In genomic region chr13:34408007-34408668, GRCm38 (mm10) we compare ENCODE assay signal across 9 mouse cellular contexts.
A peak's percentile ranks its signal among the peaks of the same experiment; 100 is the strongest.
DNase-seq lines count a peak whose midpoint lies in the region; ATAC-seq and TF ChIP-seq lines count a peak whose summit lies in the region.
"Had no signal": no experiment of that assay in that cellular context is flagged by ENCODE, and none has a peak within 500 bp of the region (broad histone marks: within the 10 kb centered on the region; RNA-seq: fewer than 3 reads in every experiment).

No protein-coding gene starts in this region.

- peak; percentile 13 to 25 for DNase-seq in cerebellum, postnatal 10 days
- DNase-seq in layer of hippocampus, adult 9-11 months = peak; percentile 34
- no peak for DNase-seq in layer of hippocampus, adult 9-10 months (ENCODE audit: low spot score)
- no peak for DNase-seq in hindbrain, postnatal 0 days (ENCODE audit: low spot score)
- peak; percentile 53 for DNase-seq in lung, postnatal 10 days
- no peak for DNase-seq in T-cell, adult 2 months (ENCODE audit: low spot score)

- no peaks in the 10 kb centered on the region for H3K36me3 ChIP-seq in hindbrain, postnatal 0 days (ENCODE audit: insufficient read depth, low read length)
- H3K36me3 ChIP-seq: embryonic facial prominence, embryonic 12.5 days had no signal

- no peak overlapping the region for H3K4me2 ChIP-seq in hindbrain, postnatal 0 days (ENCODE audit: low read depth, low read length)
- H3K4me2 ChIP-seq: embryonic facial prominence, embryonic 12.5 days had no signal

- no peak for ATAC-seq in cerebellum, adult (ENCODE audit: insufficient number of reproducible peaks, low FRiP score, low TSS enrichment)
- ATAC-seq in hindbrain, postnatal 0 days = 0 out of 2 replicates have a peak, but pooled peaks have one; percentile 56
- no peak for ATAC-seq in erythroid progenitor cell, adult 5-6 weeks (replicated peaks; ENCODE audit: low FRiP score, poor library complexity, severe bottlenecking)

- no peak overlapping the region for H3K4me3 ChIP-seq in hindbrain, postnatal 0 days (ENCODE audit: low read length)
- H3K4me3 ChIP-seq: embryonic facial prominence, embryonic 12.5 days had no signal

- TF ChIP-seq CTCF in hindbrain, postnatal 0 days (IDR thresholded peaks at IDR 0.05; ENCODE audit: low read depth) = no peak

- no peaks in the 10 kb centered on the region for H3K4me1 ChIP-seq in hindbrain, postnatal 0 days (ENCODE audit: insufficient read depth, low read length)

- H3K9ac ChIP-seq in hindbrain, postnatal 0 days (replicated peaks; ENCODE audit: low read length) = no peak overlapping the region
- H3K9ac ChIP-seq: embryonic facial prominence, embryonic 12.5 days had no signal

- H3K27me3 ChIP-seq in hindbrain, postnatal 0 days (ENCODE audit: insufficient read depth, low read length) = no peaks in the 10 kb centered on the region
- H3K27me3 ChIP-seq: embryonic facial prominence, embryonic 12.5 days had no signal

- no peaks in the 10 kb centered on the region for H3K9me3 ChIP-seq in hindbrain, postnatal 0 days (ENCODE audit: low read length)
- H3K9me3 ChIP-seq: embryonic facial prominence, embryonic 12.5 days had no signal

- WGBS in hindbrain, postnatal 0 days = 68% methylated on average over 4 of the region's 4 CpGs

- H3K27ac ChIP-seq in hindbrain, postnatal 0 days = no peak overlapping the region
- H3K27ac ChIP-seq: embryonic facial prominence, embryonic 12.5 days had no signal

Comparison
In these comparisons a context has a peak if more than half of its experiments do, and no peak if none do; other contexts are left out.
1. DNase-seq: peak in cerebellum, postnatal 10 days (2 of 2), layer of hippocampus, adult 9-11 months (single experiment) and lung, postnatal 10 days (single experiment); none in layer of hippocampus, adult 9-10 months (single experiment), hindbrain, postnatal 0 days (single experiment) and T-cell, adult 2 months (single experiment).